Mouse (Mus musculus) limb, embryonic 14.5 days (tissue): ENCODE data around the gene Ina. TPM values are rescaled to one million over a fixed set of nuclear protein-coding genes. Genes with fewer than 3 reads are reported as not detected.

Experiments used
- ATAC-seq: fragments of 200-750 bp; cut with Nextera tagmentation; 2 replicates; pipeline ENCODE4 v1.8.0; 2017; ENCODE audit warnings: low read depth, moderate number of reproducible peaks, moderate TSS enrichment; ENCODE audit not compliant: low FRiP score
- DNase-seq: peaks from one replicate; pipeline ENCODE4 v3.0.0-alpha.2; 2015; ENCODE audit warnings: low spot score
- H3K27ac ChIP-seq: fragments of 300-500 bp; sonication (generic); replicated peaks from 2 replicates; pipeline ENCODE4 v1.5.1; 2014; ENCODE audit warnings: low read depth, mild to moderate bottlenecking, low read length, moderate library complexity, mixed read lengths
- H3K27me3 ChIP-seq: fragments of 300-500 bp; sonication (generic); 2 replicates; pipeline ENCODE4 v1.6.1; 2014; ENCODE audit warnings: low read length, mixed read lengths; ENCODE audit not compliant: control insufficient read depth, insufficient read depth
- H3K36me3 ChIP-seq: fragments of 300-500 bp; sonication (generic); 2 replicates; pipeline ENCODE4 v1.6.1; 2014; ENCODE audit warnings: mild to moderate bottlenecking, low read length, moderate library complexity, mixed read lengths; ENCODE audit not compliant: control insufficient read depth, insufficient read depth
- H3K4me1 ChIP-seq: fragments of 300-500 bp; sonication (generic); 2 replicates; pipeline ENCODE4 v1.6.1; 2014; ENCODE audit warnings: antibody characterized with exemption, low read length, mixed read lengths; ENCODE audit not compliant: control insufficient read depth, insufficient read depth
- H3K4me2 ChIP-seq: fragments of 300-500 bp; sonication (generic); replicated peaks from 2 replicates; pipeline ENCODE4 v1.6.1; 2014; ENCODE audit warnings: low read depth, mild to moderate bottlenecking, low read length, moderate library complexity; ENCODE audit not compliant: severe bottlenecking
- H3K4me3 ChIP-seq: fragments of 300-500 bp; sonication (generic); replicated peaks from 2 replicates; pipeline ENCODE4 v1.5.1; 2014; ENCODE audit warnings: low read length
- H3K9ac ChIP-seq: fragments of 300-500 bp; sonication (generic); 2 replicates; pipeline ENCODE4 v1.6.1; 2014; ENCODE audit warnings: mild to moderate bottlenecking, low read depth, low read length, moderate library complexity; ENCODE audit not compliant: severe bottlenecking
- H3K9me3 ChIP-seq: fragments of 300-500 bp; sonication (generic); 2 replicates; pipeline ENCODE4 v1.6.1; 2016; ENCODE audit warnings: low read length; ENCODE audit not compliant: control insufficient read depth
- POLR2A ChIP-seq: fragments of 200-500 bp; IDR thresholded peaks from 2 replicates; pipeline ENCODE4 v1.8.0; 2012; ENCODE audit warnings: inconsistent platforms, mild to moderate bottlenecking, moderate library complexity, borderline replicate concordance; ENCODE audit not compliant: insufficient read depth, insufficient read length; ENCODE audit errors: extremely low read depth
- WGBS: fragments of 180-500 bp; shearing (Covaris S2); extraction: QIAGEN DNeasy Blood & Tissue Kit; methylation state at CpG from one replicate; pipeline ENCODE4 v1.1.7; 2014; 5-methylcytosine and 5-hydroxymethylcytosine counted together
- polyA plus RNA-seq, 2 experiments: library from polyadenylated mRNA; depleted of rRNA in 1 of 2; stranded (reverse) in 1 of 2; unstranded in 1 of 2; fragments of >200 nt; fragmentation: Nextera tagmentation in 1 of 2; extraction: Ambion mirVana in 1 of 2; gene quantifications; 2 replicates each; pipeline versions ENCODE4 v1.2.1 to v1.2.3; 2012 to 2014

Gene Ina
- polyA plus RNA-seq, 2 experiments: 0.40 to 1.3 TPM

DNA sequence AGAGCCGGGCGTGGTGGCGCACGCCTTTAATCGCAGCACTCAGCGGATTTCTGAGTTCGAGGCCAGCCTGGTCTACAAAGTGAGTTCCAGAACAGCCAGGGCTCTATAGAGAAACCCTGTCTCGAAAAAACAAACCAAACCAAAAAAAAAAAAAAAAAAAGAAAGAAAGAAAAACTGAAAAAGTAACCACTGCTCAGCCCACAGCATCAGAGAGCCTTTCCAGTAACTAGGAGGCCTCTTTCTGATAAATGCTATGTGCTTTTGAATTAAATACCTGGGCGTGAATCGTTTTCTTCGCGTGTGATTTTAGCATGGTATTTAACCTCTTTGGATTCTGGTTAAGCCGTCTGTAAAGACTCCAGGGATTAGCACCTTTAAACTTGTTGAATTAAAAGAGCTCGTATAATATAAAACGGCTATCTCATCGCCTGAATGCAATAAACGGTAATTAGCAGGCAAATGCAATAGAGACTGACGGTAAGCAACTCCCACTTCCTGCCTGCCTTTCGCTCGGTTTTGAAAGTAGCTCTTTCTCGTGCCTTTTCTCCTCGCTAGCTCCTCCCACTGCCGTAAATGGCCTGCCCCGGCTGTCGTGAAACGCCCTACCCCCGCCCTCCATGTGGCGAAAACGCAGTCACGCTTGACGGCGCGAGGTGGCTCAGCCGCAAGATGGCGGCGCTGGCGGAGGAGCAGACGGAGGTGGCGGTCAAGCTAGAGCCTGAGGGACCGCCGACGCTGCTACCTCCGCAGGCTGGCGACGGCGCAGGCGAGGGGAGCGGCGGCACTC is 52.8 kb downstream of the Ina start, which contains the start of gene Taf5:
Taf5 (plus strand) TSS at position 651 of the 787 bp plus-strand sequence.
- peak; percentile 93 for DNase-seq
- peaks cover 16% of the 10 kb centered on the region for H3K36me3 ChIP-seq
- no peaks in the 10 kb centered on the region for H3K9me3 ChIP-seq
- peak within 1 kb of the TSS; percentile 90 for H3K9ac ChIP-seq
- H3K4me3 ChIP-seq: peak within 1 kb of the TSS; percentile 98
- peak within 1 kb of the TSS; percentile 77 for H3K27ac ChIP-seq
- peaks cover 7% of the 10 kb centered on the region; the same call in 1 of the 2 replicates for H3K4me1 ChIP-seq
- 9% methylated on average over 49 of the region's 49 CpGs for WGBS
- peak within 1 kb of the TSS; percentile 55 for H3K4me2 ChIP-seq
- no peaks in the 10 kb centered on the region for H3K27me3 ChIP-seq
- TF ChIP-seq POLR2A: peak; percentile 97; the same call in 1 of the 2 replicates
- peak; percentile 85 for ATAC-seq

- H3K9ac ChIP-seq: peak overlapping the region; percentile 90
- DNase-seq (peak; percentile 85), ATAC-seq (peak; percentile 88)
- peak overlapping the region; percentile 98 for H3K4me3 ChIP-seq
- no peak for TF ChIP-seq POLR2A
- under 1% methylated on average over 61 of the region's 72 CpGs for WGBS
- H3K9me3 ChIP-seq: no peaks in the 10 kb centered on the region
- H3K4me1 ChIP-seq: peaks cover 7% of the 10 kb centered on the region; the same call in 1 of the 2 replicates
- peak overlapping the region; percentile 55 for H3K4me2 ChIP-seq
- peak overlapping the region; percentile 77 for H3K27ac ChIP-seq
- no peaks in the 10 kb centered on the region for H3K27me3 ChIP-seq
- peaks cover 22% of the 10 kb centered on the region for H3K36me3 ChIP-seq
These were observed 53.6 kb downstream of the Ina start for GRCm38 (mm10) chr19:47067924-47068611.

Other genes starting within 250 kb of the Ina start
- gene Nt5c2, start 455 bp downstream of the Ina start, polyA plus RNA-seq (2012; rRNA removed): 28.2 and 32.9 TPM in 2 replicates
- 67.1 and 68.7 TPM in 2 replicates for gene Nt5c2, start 455 bp downstream of the Ina start, polyA plus RNA-seq (2014; fragmentation: Nextera tagmentation; extraction: Ambion mirVana)
- 30.5 and 33.9 TPM in 2 replicates for gene Pcgf6, start 36.2 kb downstream of the Ina start, polyA plus RNA-seq (2012; rRNA removed)
- gene Pcgf6, start 36.2 kb downstream of the Ina start, polyA plus RNA-seq (2014; fragmentation: Nextera tagmentation; extraction: Ambion mirVana): 17.7 and 20.5 TPM in 2 replicates
- gene Taf5, start 53.0 kb downstream of the Ina start, polyA plus RNA-seq (2012; rRNA removed): 8.1 and 8.7 TPM in 2 replicates
- 7.9 and 8.8 TPM in 2 replicates for gene Taf5, start 53.0 kb downstream of the Ina start, polyA plus RNA-seq (2014; fragmentation: Nextera tagmentation; extraction: Ambion mirVana)
- gene Usmg5, start 75.9 kb downstream of the Ina start, polyA plus RNA-seq (2012; rRNA removed): 498 and 671 TPM in 2 replicates
- 1,023 and 1,208 TPM in 2 replicates for gene Usmg5, start 75.9 kb downstream of the Ina start, polyA plus RNA-seq (2014; fragmentation: Nextera tagmentation; extraction: Ambion mirVana)
- 18.0 and 20.8 TPM in 2 replicates for gene Pdcd11, start 76.1 kb downstream of the Ina start, polyA plus RNA-seq (2012; rRNA removed)
- 11.0 and 11.1 TPM in 2 replicates for gene Pdcd11, start 76.1 kb downstream of the Ina start, polyA plus RNA-seq (2014; fragmentation: Nextera tagmentation; extraction: Ambion mirVana)
- gene Calhm2, start 123.6 kb downstream of the Ina start, polyA plus RNA-seq (2012; rRNA removed): 11.4 and 13.9 TPM in 2 replicates
- 4.7 and 5.2 TPM in 2 replicates for gene Calhm2, start 123.6 kb downstream of the Ina start, polyA plus RNA-seq (2014; fragmentation: Nextera tagmentation; extraction: Ambion mirVana)
- gene Calhm1, start 129.6 kb downstream of the Ina start, polyA plus RNA-seq (2012; rRNA removed): not detected in 2 replicates
- gene Calhm1, start 129.6 kb downstream of the Ina start, polyA plus RNA-seq (2014; fragmentation: Nextera tagmentation; extraction: Ambion mirVana): not detected in 2 replicates
- gene Calhm3, start 143.1 kb downstream of the Ina start, polyA plus RNA-seq (2012; rRNA removed): not detected in 2 replicates
- gene Calhm3, start 143.1 kb downstream of the Ina start, polyA plus RNA-seq (2014; fragmentation: Nextera tagmentation; extraction: Ambion mirVana): not detected in 2 replicates
- gene Neurl1a, start 164.1 kb downstream of the Ina start, polyA plus RNA-seq (2012; rRNA removed): 10.3 and 11.9 TPM in 2 replicates
- gene Neurl1a, start 164.1 kb downstream of the Ina start, polyA plus RNA-seq (2014; fragmentation: Nextera tagmentation; extraction: Ambion mirVana): 6.6 and 8.0 TPM in 2 replicates